Mouse (Mus musculus) c-Kit-negative CD71-positive TER-119-positive erythroid progenitor cells, embryonic 14.5 days (primary cell): ENCODE measurements around the gene Olfr266.

ENCODE experiments used
- DNase-seq: peaks from one replicate; pipeline ENCODE4 v3.0.0-alpha.2; 2013; ENCODE audit warnings: low read depth, low spot score

Gene Olfr266

GRCm38 (mm10) chr3:106826187-106826586, at the start of gene Olfr266:
Gene Olfr266 (minus strand): TSS chr3:106826287.
- DNase-seq = no peak

- DNase-seq = no peak
Measured at GRCm38 (mm10) chr3:106875626-106876025, 49.5 kb upstream of the Olfr266 start.

- no peak for DNase-seq
Measured at GRCm38 (mm10) chr3:106872893-106873292, 46.8 kb upstream of the Olfr266 start.

- DNase-seq = no peak
Measured at GRCm38 (mm10) chr3:106832107-106832506, 6.0 kb upstream of the Olfr266 start.

- no peak for DNase-seq
Measured at GRCm38 (mm10) chr3:106817676-106818075, 8.4 kb downstream of the Olfr266 start.

- DNase-seq = no peak
Measured at GRCm38 (mm10) chr3:106808972-106809695, 17.0 kb downstream of the Olfr266 start.

- DNase-seq = no peak
Measured at GRCm38 (mm10) chr3:106798079-106798478, 28.0 kb downstream of the Olfr266 start.

GRCm38 (mm10) chr3:106789930-106790329, 36.2 kb downstream of the Olfr266 start, which contains the start of gene Cd53:
Gene Cd53 (minus strand): TSS chr3:106790149.
- no peak for DNase-seq

GRCm38 (mm10) chr3:106788440-106788887, 37.6 kb downstream of the Olfr266 start:
- no peak for DNase-seq

- DNase-seq = no peak
Measured at GRCm38 (mm10) chr3:106787972-106788371, 38.1 kb downstream of the Olfr266 start.

GRCm38 (mm10) chr3:106785130-106785529, 41.0 kb downstream of the Olfr266 start:
- DNase-seq = no peak

GRCm38 (mm10) chr3:106771834-106772233, 54.3 kb downstream of the Olfr266 start:
- DNase-seq = no peak
